Mouse (Mus musculus) heart, adult 2 months (tissue): ENCODE measurements around the gene Dnajb14. TPM values are rescaled to one million over a fixed set of nuclear protein-coding genes. Genes with fewer than 3 reads are reported as not detected.

Source experiments
- DNase-seq, 2 experiments: peaks; one replicate each; pipeline ENCODE4 v3.0.0; 2021
- H3K27ac ChIP-seq: fragments of 200-600 bp; 2 replicates; pipeline ENCODE4 v1.8.1; 2022
- H3K27me3 ChIP-seq: fragments of 200-500 bp; 2 replicates; pipeline ENCODE4 v1.6.1; 2012; ENCODE audit warnings: mild to moderate bottlenecking, low read length, inconsistent platforms, mixed read lengths; ENCODE audit not compliant: control insufficient read depth, insufficient read depth
- H3K36me3 ChIP-seq: fragments of 200-500 bp; 2 replicates; pipeline ENCODE4 v1.6.1; 2012; ENCODE audit warnings: low read length, inconsistent platforms; ENCODE audit not compliant: control insufficient read depth, insufficient read depth
- H3K4me1 ChIP-seq: fragments of 200-500 bp; 2 replicates; pipeline ENCODE4 v1.6.1; 2011; ENCODE audit warnings: low read length; ENCODE audit not compliant: control insufficient read depth, insufficient read depth
- H3K4me3 ChIP-seq: fragments of 200-600 bp; 2 replicates; pipeline ENCODE4 v1.8.1; 2022
- H3K79me2 ChIP-seq: fragments of 200-500 bp; replicated peaks from 2 replicates; pipeline ENCODE4 v1.6.1; 2012; ENCODE audit warnings: mild to moderate bottlenecking, inconsistent platforms, low read length, moderate library complexity, mixed read lengths; ENCODE audit not compliant: control insufficient read depth, insufficient read depth
- H3K9ac ChIP-seq: fragments of 200-500 bp; 2 replicates; pipeline ENCODE4 v1.6.1; 2012; ENCODE audit warnings: low read depth, mild to moderate bottlenecking, control low read depth, inconsistent platforms, low read length, mixed read lengths
- CTCF ChIP-seq: fragments of 200-600 bp; IDR thresholded peaks from 2 replicates; pipeline ENCODE4 v1.8.1; 2022; ENCODE audit warnings: antibody characterized with exemption, mild to moderate bottlenecking, moderate library complexity
- EP300 ChIP-seq: fragments of 200-500 bp; IDR thresholded peaks from 2 replicates; pipeline ENCODE4 v1.6.1; 2011; ENCODE audit warnings: low read depth, low read length, control low read depth; ENCODE audit not compliant: insufficient read depth
- POLR2A ChIP-seq: fragments of 200-500 bp; IDR thresholded peaks from 2 replicates; pipeline ENCODE4 v1.6.1; 2011; ENCODE audit warnings: mild to moderate bottlenecking, low read depth, low read length, control low read depth; ENCODE audit not compliant: insufficient read depth
- WGBS: fragments of 180-500 bp; shearing (Covaris S2); methylation state at CpG from one replicate; pipeline ENCODE4 v1.1.7; 2018; 5-methylcytosine and 5-hydroxymethylcytosine counted together
- intact Hi-C: fragments of 180-260 bp; cut with DNase I; formaldehyde crosslinking; loops from one replicate; pipeline ENCODE4 v1.15.1; 2025
- polyA plus RNA-seq: library from polyadenylated mRNA; depleted of rRNA; stranded (reverse); fragments of >200 nt; gene quantifications from 2 replicates; pipeline ENCODE4 v1.2.3, GENCODE M21; 2012
- total RNA-seq, 2 experiments: library from RNA; stranded (reverse); gene quantifications; 2 replicates each; pipeline ENCODE4 v1.2.3; 2021

Gene Dnajb14
- total and polyA plus RNA-seq, 3 experiments = 3.2 to 11.5 (median 10.1) TPM

DNA sequence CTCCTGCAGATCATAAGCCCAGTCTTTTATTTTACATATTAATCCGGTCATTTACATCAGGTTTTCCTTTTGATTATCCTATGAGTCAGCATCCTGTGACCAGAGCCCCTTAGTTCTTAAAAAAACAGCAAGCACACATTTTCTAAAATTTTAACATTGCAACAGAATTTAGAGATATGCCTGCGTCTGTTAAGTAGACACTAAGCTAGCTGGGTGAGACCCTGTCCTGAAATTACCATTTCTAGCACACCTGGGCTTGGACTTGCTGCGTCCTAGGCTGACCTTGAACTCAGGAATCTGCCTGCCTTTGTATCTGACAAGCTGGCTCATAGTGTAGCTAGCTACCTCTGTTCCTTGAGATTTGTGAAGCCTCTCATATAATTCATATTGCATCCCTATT, 62.5 kb downstream of the Dnajb14 start:
- H3K9ac ChIP-seq = no peak overlapping the region
- no peaks in the 10 kb centered on the region for H3K36me3 ChIP-seq
- no peak overlapping the region for H3K27ac ChIP-seq
- no peak for TF ChIP-seq CTCF
- TF ChIP-seq EP300 = no peak
- TF ChIP-seq POLR2A = no peak
- no peaks in the 10 kb centered on the region for H3K4me1 ChIP-seq
- no peak overlapping the region for H3K4me3 ChIP-seq
- DNase-seq = no peak
- no peaks in the 10 kb centered on the region for H3K79me2 ChIP-seq
- intact Hi-C loops = no loop called here
- WGBS = 70% methylated on average over 3 of the region's 3 CpGs
- no peaks in the 10 kb centered on the region for H3K27me3 ChIP-seq

DNA sequence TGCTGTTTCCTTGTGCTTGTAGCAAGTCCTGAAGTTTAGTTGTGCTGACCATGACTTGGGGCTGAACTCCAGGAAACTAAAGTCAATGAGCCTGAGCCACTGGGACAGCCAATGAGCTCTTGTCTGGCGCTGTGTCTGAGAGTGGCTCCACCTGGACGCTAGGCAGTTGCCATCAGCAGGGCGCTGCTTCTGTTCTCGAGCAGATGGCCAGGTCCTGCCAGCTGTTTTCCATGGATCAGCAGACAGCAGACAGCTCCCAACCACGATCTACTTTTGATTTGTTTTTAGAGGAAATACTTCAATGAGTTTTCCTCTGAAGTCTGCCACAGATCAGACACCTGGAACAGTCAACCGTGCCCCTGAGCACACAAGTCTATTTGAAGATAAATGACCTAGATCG, 65.3 kb downstream of the Dnajb14 start:
- WGBS = 72% methylated on average over 7 of the region's 7 CpGs
- no peaks in the 10 kb centered on the region for H3K79me2 ChIP-seq
- H3K4me3 ChIP-seq = no peak overlapping the region
- no peak for DNase-seq
- no peak for TF ChIP-seq POLR2A
- H3K36me3 ChIP-seq = no peaks in the 10 kb centered on the region
- H3K27ac ChIP-seq = no peak overlapping the region
- intact Hi-C loops = no loop called here
- no peaks in the 10 kb centered on the region for H3K27me3 ChIP-seq
- no peak overlapping the region for H3K9ac ChIP-seq
- H3K4me1 ChIP-seq = no peaks in the 10 kb centered on the region

DNA sequence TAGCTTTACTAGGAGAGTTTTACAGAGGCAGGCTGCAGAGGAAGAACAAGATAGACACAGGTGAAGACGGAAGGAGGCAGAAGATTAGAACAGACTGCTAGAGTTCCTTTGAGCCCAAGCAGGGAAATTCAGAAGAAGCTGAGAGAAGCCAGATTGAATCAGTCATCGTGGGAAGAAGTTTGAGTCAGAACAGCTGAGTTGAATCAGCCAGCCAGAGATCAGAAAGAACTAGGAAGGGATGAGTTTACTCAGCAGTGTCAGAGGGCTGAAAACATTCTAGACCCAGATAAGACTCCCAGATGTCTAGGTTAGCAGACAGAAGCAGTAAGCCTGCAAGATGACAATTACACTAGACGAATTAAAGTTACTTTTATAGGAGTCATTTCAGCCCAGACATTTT, 66.5 kb downstream of the Dnajb14 start:
- intact Hi-C loops = no loop called here
- DNase-seq = no peak
- TF ChIP-seq CTCF = no peak
- TF ChIP-seq EP300 = no peak
- TF ChIP-seq POLR2A = no peak
- no peak overlapping the region for H3K9ac ChIP-seq
- no peak overlapping the region for H3K27ac ChIP-seq
- H3K4me1 ChIP-seq = no peaks in the 10 kb centered on the region
- H3K36me3 ChIP-seq = no peaks in the 10 kb centered on the region
- H3K27me3 ChIP-seq = no peaks in the 10 kb centered on the region
- H3K4me3 ChIP-seq = no peak overlapping the region
- WGBS = 61% methylated on average over 3 of the region's 3 CpGs
- no peaks in the 10 kb centered on the region for H3K79me2 ChIP-seq

DNA sequence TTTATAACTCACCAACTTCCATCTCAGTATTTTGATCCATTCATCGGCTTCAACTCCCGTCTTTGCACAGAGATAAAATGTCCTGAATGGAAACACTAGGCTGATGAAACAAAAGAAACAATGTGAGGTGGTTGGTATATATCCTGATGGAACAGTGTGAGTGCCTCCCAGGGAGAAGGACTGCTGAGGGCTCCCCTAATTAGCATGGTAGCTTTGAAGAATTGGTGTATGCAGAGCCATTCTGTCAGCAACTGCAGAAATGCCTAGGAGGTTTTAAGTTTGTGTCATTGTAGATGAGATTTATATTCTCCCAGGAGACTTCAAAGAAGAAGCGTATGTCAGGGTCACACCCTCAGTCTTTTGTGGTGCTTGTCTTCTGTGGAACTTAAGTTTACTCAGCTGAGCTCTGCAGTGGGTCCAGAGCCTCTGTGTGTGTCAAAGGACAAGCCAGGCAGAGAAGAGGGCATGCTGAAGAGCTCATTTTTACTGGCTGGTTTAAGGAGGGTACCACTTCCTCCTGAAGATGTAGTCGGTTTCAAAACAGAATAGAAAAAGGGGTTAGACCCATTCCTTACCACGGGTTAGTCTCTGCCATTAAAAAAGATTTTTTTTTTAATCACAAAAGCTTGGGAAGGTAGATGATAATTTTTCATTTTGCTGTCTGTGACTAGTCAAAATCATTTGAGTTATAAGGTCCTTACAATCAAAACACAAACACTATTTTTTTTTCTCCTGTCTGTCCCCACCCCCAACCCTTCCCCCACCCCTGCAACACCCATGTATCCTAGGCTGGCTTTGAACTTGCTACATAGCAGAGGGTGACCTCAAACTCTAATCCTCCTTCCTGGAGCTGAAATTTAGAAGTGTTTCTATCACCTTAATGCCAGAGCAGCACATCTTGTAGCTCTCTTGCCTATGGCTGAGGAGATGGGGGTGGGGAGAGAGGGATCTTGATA, 68.4 kb downstream of the Dnajb14 start:
- no peaks in the 10 kb centered on the region for H3K79me2 ChIP-seq
- no peaks in the 10 kb centered on the region for H3K36me3 ChIP-seq
- H3K4me3 ChIP-seq = no peak overlapping the region
- no peaks in the 10 kb centered on the region for H3K4me1 ChIP-seq
- H3K27ac ChIP-seq = no peak overlapping the region
- H3K9ac ChIP-seq = no peak overlapping the region
- TF ChIP-seq POLR2A (no peak), CTCF (no peak), EP300 (no peak)
- no peaks in the 10 kb centered on the region for H3K27me3 ChIP-seq
- WGBS = 76% methylated on average over 5 of the region's 5 CpGs
- DNase-seq = no peak
- intact Hi-C loops = loop anchor here (5.0 kb wide), 2 partner anchors 56 to 211 kb away; no protein-coding TSS in a partner anchor

DNA sequence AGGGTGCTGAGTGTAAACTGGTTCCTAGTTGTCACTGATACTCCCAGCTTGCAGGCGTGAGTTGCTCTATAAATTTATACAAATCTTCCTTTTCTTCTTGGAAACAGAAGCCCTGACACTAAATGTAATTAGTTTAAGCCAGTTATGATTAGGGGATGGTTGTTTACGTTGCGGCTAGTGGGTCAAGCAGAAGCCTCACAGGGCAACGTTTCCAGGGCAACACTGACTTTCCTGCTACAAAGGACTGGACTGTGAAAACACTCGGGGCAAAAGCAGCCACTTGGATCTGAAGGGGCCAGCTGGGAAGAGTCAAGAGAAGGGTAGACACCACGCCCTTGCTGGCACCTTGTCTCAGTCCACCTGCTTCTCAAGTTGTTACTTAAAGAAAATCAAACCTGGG, 69.1 kb downstream of the Dnajb14 start:
- H3K79me2 ChIP-seq = no peaks in the 10 kb centered on the region

DNA sequence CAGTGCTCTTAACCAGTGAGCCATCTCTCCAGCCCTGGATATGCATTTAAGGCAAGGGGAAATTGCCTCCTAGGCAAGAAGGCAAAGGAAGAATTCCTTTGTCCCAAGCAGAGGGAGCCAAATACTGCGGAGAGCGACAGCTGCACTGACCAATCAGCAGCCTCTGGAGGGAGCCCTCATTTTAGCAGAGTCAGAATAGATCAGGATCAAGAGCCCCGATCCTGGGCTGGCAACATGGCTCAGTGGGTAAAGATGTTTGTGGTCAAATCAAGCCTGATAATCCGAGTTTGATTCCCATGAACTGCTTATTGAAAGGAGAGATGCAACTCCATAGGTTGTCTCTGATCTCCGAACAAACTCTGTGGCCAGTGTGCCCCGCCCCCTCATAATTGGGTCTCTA, 71.1 kb downstream of the Dnajb14 start:
- Histone ChIP-seq H3K27me3 (no peaks in the 10 kb centered on the region), H3K9ac (no peak overlapping the region), H3K4me1 (no peaks in the 10 kb centered on the region), H3K27ac (no peak overlapping the region), H3K36me3 (no peaks in the 10 kb centered on the region), H3K4me3 (no peak overlapping the region), H3K79me2 (no peaks in the 10 kb centered on the region)
- intact Hi-C loops = loop anchor here (5.0 kb wide), 2 partner anchors 54 to 209 kb away; no protein-coding TSS in a partner anchor
- WGBS = 38% methylated on average over 6 of the region's 6 CpGs
- peak; percentile 53 to 59 for DNase-seq
- TF ChIP-seq CTCF (peak; percentile 45), POLR2A (no peak), EP300 (no peak)

More for the DNA sequence above, 69.1 kb downstream of the Dnajb14 start:
- DNase-seq = no peak
- Histone ChIP-seq H3K4me1 (no peaks in the 10 kb centered on the region), H3K9ac (no peak overlapping the region), H3K27ac (no peak overlapping the region), H3K36me3 (no peaks in the 10 kb centered on the region), H3K27me3 (no peaks in the 10 kb centered on the region), H3K4me3 (no peak overlapping the region)
- TF ChIP-seq POLR2A = no peak
- no peak for TF ChIP-seq EP300
- no peak for TF ChIP-seq CTCF
- intact Hi-C loops = loop anchor here (5.0 kb wide), 2 partner anchors 56 to 211 kb away; no protein-coding TSS in a partner anchor
- 56% methylated on average over 6 of the region's 6 CpGs for WGBS
